Mouse (Mus musculus): ENCODE data around the gene Tctn3. TPM values are rescaled to one million over a fixed set of nuclear protein-coding genes. Genes with fewer than 3 reads are reported as not detected.

The Tctn3 gene
- polyA plus RNA-seq, 1 experiment from 2014 or later = 4.1 TPM

- no peaks in the 10 kb centered on the region for H3K36me3 ChIP-seq (ENCODE audit: control insufficient read depth, insufficient read depth, low read length)
- no peak for DNase-seq (ENCODE audit: low spot score)
- H3K9ac ChIP-seq (ENCODE audit: low read length) = no peak overlapping the region
- no peak overlapping the region for H3K4me2 ChIP-seq (replicated peaks; ENCODE audit: low read depth)
- no peaks in the 10 kb centered on the region for H3K27me3 ChIP-seq (ENCODE audit: control insufficient read depth, insufficient read depth, low read length)
- WGBS = 74% methylated on average over 2 of the region's 2 CpGs
- TF ChIP-seq EP300 (optimal IDR thresholded peaks at IDR 0.05) (no peak), CTCF (IDR thresholded peaks at IDR 0.05; ENCODE audit: low read depth) (no peak)
- H3K27ac ChIP-seq (replicated peaks) = no peak overlapping the region
- no peaks in the 10 kb centered on the region for H3K4me1 ChIP-seq (replicated peaks; ENCODE audit: control insufficient read depth, insufficient read depth)
- no peak overlapping the region for H3K4me3 ChIP-seq (ENCODE audit: low read depth, low read length)
- no peak for ATAC-seq (ENCODE audit: low FRiP score, low TSS enrichment)
- H3K9me3 ChIP-seq (ENCODE audit: control insufficient read depth, low read length) = no peaks in the 10 kb centered on the region
These were observed 28.8 kb upstream of the Tctn3 start for GRCm38 (mm10) chr19:40640799-40641198.

- TF ChIP-seq EP300 (optimal IDR thresholded peaks at IDR 0.05) = no peak
- TF ChIP-seq CTCF (IDR thresholded peaks at IDR 0.05; ENCODE audit: low read depth) = no peak
- H3K27me3 ChIP-seq (ENCODE audit: control insufficient read depth, insufficient read depth, low read length) = no peaks in the 10 kb centered on the region
- no peak overlapping the region for H3K4me3 ChIP-seq (ENCODE audit: low read depth, low read length)
- ATAC-seq (ENCODE audit: low FRiP score, low TSS enrichment) (no peak), DNase-seq (ENCODE audit: low spot score) (no peak)
- H3K9me3 ChIP-seq (ENCODE audit: control insufficient read depth, low read length) = no peaks in the 10 kb centered on the region
- WGBS = 76% methylated on average over 11 of the region's 11 CpGs
- H3K9ac ChIP-seq (ENCODE audit: low read length) = no peak overlapping the region
- H3K4me1 ChIP-seq (replicated peaks; ENCODE audit: control insufficient read depth, insufficient read depth) = no peaks in the 10 kb centered on the region
- no peak overlapping the region for H3K27ac ChIP-seq (replicated peaks)
- H3K36me3 ChIP-seq (ENCODE audit: control insufficient read depth, insufficient read depth, low read length) = no peaks in the 10 kb centered on the region
- H3K4me2 ChIP-seq (replicated peaks; ENCODE audit: low read depth) = no peak overlapping the region
These were observed 27.8 kb upstream of the Tctn3 start for GRCm38 (mm10) chr19:40639729-40640304.

GRCm38 (mm10) chr19:40638582-40638981 lies 26.5 kb upstream of the Tctn3 start:
- TF ChIP-seq CTCF (IDR thresholded peaks at IDR 0.05; ENCODE audit: low read depth) = no peak
- no peak for TF ChIP-seq EP300 (optimal IDR thresholded peaks at IDR 0.05)
- Histone ChIP-seq H3K9me3 (ENCODE audit: control insufficient read depth, low read length) (no peaks in the 10 kb centered on the region), H3K4me3 (ENCODE audit: low read depth, low read length) (no peak overlapping the region), H3K4me1 (replicated peaks; ENCODE audit: control insufficient read depth, insufficient read depth) (no peaks in the 10 kb centered on the region), H3K4me2 (replicated peaks; ENCODE audit: low read depth) (no peak overlapping the region), H3K27me3 (ENCODE audit: control insufficient read depth, insufficient read depth, low read length) (no peaks in the 10 kb centered on the region), H3K27ac (replicated peaks) (no peak overlapping the region), H3K36me3 (ENCODE audit: control insufficient read depth, insufficient read depth, low read length) (no peaks in the 10 kb centered on the region), H3K9ac (ENCODE audit: low read length) (no peak overlapping the region)
- ATAC-seq (ENCODE audit: low FRiP score, low TSS enrichment) (no peak), DNase-seq (ENCODE audit: low spot score) (no peak)
- 85% methylated on average over 5 of the region's 5 CpGs for WGBS

- Histone ChIP-seq H3K9me3 (ENCODE audit: control insufficient read depth, low read length) (no peaks in the 10 kb centered on the region), H3K4me2 (replicated peaks; ENCODE audit: low read depth) (no peak overlapping the region), H3K9ac (ENCODE audit: low read length) (no peak overlapping the region), H3K27ac (replicated peaks) (peak overlapping the region; percentile 40; the same call in 1 of the 2 replicates), H3K4me1 (replicated peaks; ENCODE audit: control insufficient read depth, insufficient read depth) (no peaks in the 10 kb centered on the region), H3K27me3 (ENCODE audit: control insufficient read depth, insufficient read depth, low read length) (no peaks in the 10 kb centered on the region), H3K4me3 (ENCODE audit: low read depth, low read length) (no peak overlapping the region), H3K36me3 (ENCODE audit: control insufficient read depth, insufficient read depth, low read length) (no peaks in the 10 kb centered on the region)
- 80% methylated on average over 7 of the region's 7 CpGs for WGBS
- no peak for DNase-seq (ENCODE audit: low spot score)
- TF ChIP-seq EP300 (optimal IDR thresholded peaks at IDR 0.05) (no peak), CTCF (IDR thresholded peaks at IDR 0.05; ENCODE audit: low read depth) (no peak)
- ATAC-seq (ENCODE audit: low FRiP score, low TSS enrichment) = no peak
These were observed 25.6 kb upstream of the Tctn3 start for GRCm38 (mm10) chr19:40637601-40638000.

GRCm38 (mm10) chr19:40637091-40637490 lies 25.1 kb upstream of the Tctn3 start:
- TF ChIP-seq EP300 (optimal IDR thresholded peaks at IDR 0.05) (no peak), CTCF (IDR thresholded peaks at IDR 0.05; ENCODE audit: low read depth) (no peak)
- DNase-seq (ENCODE audit: low spot score) = no peak
- H3K9ac ChIP-seq (ENCODE audit: low read length) = no peak overlapping the region
- ATAC-seq (ENCODE audit: low FRiP score, low TSS enrichment) = no peak
- no peak overlapping the region for H3K4me3 ChIP-seq (ENCODE audit: low read depth, low read length)
- H3K36me3 ChIP-seq (ENCODE audit: control insufficient read depth, insufficient read depth, low read length) = no peaks in the 10 kb centered on the region
- H3K4me2 ChIP-seq (replicated peaks; ENCODE audit: low read depth) = no peak overlapping the region
- no peaks in the 10 kb centered on the region for H3K4me1 ChIP-seq (replicated peaks; ENCODE audit: control insufficient read depth, insufficient read depth)
- no peaks in the 10 kb centered on the region for H3K9me3 ChIP-seq (ENCODE audit: control insufficient read depth, low read length)
- 28% methylated on average over 4 of the region's 4 CpGs for WGBS
- H3K27ac ChIP-seq (replicated peaks) = 0 out of 2 replicates have a peak overlapping the region, but pooled peaks have one; percentile 2
- no peaks in the 10 kb centered on the region for H3K27me3 ChIP-seq (ENCODE audit: control insufficient read depth, insufficient read depth, low read length)

- no peak for DNase-seq (ENCODE audit: low spot score)
- no peak overlapping the region for H3K4me3 ChIP-seq (ENCODE audit: low read depth, low read length)
- H3K27me3 ChIP-seq (ENCODE audit: control insufficient read depth, insufficient read depth, low read length) = no peaks in the 10 kb centered on the region
- H3K9me3 ChIP-seq (ENCODE audit: control insufficient read depth, low read length) = no peaks in the 10 kb centered on the region
- TF ChIP-seq EP300 (optimal IDR thresholded peaks at IDR 0.05) = no peak
- TF ChIP-seq CTCF (IDR thresholded peaks at IDR 0.05; ENCODE audit: low read depth) = peak; percentile 44
- H3K4me1 ChIP-seq (replicated peaks; ENCODE audit: control insufficient read depth, insufficient read depth) = no peaks in the 10 kb centered on the region
- no peak overlapping the region for H3K27ac ChIP-seq (replicated peaks)
- 83% methylated on average over 1 of the region's 1 CpGs for WGBS
- no peaks in the 10 kb centered on the region for H3K36me3 ChIP-seq (ENCODE audit: control insufficient read depth, insufficient read depth, low read length)
- no peak overlapping the region for H3K4me2 ChIP-seq (replicated peaks; ENCODE audit: low read depth)
- no peak for ATAC-seq (ENCODE audit: low FRiP score, low TSS enrichment)
- no peak overlapping the region for H3K9ac ChIP-seq (ENCODE audit: low read length)
These were observed 21.1 kb upstream of the Tctn3 start for GRCm38 (mm10) chr19:40633144-40633543.

Data from stomach, postnatal 0 days (tissue).